Mouse (Mus musculus): ENCODE results near the gene Mrm3. TPM values are rescaled to one million over a fixed set of nuclear protein-coding genes. Genes with fewer than 3 reads are reported as not detected.
A peak's percentile ranks its signal among the peaks of the same experiment; 100 is the strongest.

The Mrm3 gene
- total RNA-seq, 2 experiments from 2014 or later = 11.0 to 13.9 TPM

DNA sequence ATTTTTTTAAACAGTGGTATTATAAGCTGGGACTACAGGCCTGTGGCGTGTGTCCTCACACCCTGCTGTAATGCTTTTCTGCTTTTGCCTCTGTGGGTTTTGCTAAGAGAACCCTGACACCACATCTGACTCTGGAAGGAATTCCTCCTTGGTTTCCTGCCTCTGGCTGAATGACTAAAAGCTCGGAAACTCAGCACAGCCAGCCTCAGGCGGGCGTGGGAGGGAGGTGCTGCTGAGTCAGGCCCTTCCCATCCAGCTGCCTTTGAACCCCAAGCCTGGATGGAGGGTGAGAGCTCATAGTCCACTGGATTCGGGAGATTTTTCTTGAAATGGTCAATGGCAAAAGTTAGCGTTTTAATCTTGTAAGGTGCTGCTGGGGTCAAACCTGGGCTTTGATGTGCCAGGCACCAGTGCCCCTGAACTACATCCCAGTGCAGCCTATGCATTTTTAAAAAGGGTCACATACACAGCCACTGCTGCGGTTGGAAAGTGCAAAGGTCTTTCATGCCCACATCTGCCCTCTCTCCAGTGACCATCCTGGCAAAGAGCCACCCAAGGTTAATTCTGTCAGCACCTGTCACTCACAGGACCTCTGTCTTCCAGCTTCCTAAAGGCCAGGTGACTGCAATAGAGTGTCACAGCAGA is 42.0 kb downstream of the Mrm3 start:
- peak in 1 of 2 experiments; percentile 52 for DNase-seq
- intact Hi-C loops (cut with DNase I) = no loop called here

DNA sequence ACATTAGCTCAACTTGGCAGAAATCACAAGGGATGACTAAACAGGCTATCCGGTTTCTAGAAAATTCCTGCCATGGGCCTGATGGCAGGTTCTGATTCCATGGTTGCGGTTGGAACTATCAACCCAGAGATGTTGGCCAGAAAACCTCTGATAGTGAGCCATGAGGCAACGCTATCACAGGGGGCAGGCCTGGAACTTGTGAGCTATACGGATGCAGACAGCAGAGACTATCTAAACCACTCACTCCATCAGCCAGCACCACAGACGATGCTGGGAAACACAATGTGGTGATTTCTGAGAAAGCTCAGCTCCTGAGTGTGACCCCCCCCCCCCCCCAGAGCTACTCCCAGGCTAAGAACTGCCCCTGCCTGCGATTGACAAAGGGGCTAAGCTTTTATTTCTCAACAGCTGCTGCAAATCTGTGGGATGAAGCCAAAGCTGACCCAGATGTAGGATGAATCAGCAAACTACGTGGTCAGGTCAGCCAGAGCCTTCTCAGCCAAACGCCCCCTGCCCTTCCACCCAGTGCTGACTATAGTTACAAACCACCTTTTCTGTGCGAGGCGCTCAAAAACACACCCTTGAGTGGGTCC is 43.1 kb downstream of the Mrm3 start:
- DNase-seq = no peak
- intact Hi-C loops (cut with DNase I) = no loop called here

DNA sequence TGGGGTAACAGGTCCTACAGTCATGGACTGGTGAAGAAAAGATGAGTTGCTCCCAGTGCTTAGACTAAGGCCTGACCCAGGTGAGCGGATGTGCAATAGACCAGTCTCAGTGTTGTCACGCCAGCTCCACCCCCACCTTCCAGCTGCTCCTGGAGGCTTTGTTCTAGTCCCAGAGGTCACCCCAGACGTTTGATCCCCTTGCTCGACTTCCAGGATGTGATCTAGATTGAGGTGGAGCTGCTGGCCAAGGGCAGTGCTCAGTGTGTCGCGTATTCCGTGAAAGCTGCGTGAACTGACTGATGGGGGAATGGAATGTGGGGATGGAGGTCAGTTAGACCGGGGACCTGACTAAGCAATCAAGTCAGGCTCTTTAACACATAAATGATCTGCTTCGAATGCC is 43.8 kb downstream of the Mrm3 start:
- no peak for DNase-seq
- intact Hi-C loops (cut with DNase I) = no loop called here

DNA sequence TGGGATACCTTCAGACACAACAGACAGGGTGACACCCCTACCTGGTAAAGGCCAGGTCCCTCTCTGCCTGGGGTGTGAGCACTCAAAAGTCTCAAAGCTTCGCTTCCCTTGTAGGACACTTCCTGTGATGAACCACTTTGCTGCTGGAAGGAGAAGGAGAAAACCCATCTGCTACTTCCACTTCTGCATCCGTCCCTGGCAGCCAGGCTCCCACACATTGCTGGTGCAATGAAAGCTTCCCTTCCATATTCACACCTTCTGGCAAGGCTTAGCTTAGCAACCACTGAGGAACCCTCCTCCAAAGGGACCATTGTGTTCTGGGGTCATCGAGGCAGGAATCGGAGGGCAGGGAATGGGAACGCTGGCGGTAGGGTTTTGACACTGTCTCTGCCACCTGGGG is 45.1 kb downstream of the Mrm3 start:
- DNase-seq = no peak
- intact Hi-C loops (cut with DNase I) = no loop called here

DNA sequence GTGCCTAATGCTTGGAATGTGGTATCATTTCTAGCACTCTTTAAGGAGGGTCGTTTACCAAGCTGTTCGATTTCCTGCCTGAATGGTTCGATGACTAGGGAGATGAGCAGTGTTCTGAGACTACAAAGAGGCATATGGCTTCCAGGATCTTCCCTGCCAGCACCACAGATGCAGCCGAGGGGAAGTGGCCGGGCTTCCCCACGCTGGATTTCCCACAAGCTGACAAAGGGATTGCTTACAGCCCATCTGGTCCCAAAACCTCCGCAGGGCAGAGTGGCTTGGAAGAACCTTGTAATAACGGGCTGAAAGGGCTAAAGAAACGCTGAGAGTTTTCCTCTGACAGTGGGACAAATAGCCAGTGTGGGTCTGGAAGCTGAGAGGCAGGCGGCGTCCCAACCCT is 46.9 kb downstream of the Mrm3 start:
- intact Hi-C loops (cut with DNase I) = no loop called here
- no peak for DNase-seq

DNA sequence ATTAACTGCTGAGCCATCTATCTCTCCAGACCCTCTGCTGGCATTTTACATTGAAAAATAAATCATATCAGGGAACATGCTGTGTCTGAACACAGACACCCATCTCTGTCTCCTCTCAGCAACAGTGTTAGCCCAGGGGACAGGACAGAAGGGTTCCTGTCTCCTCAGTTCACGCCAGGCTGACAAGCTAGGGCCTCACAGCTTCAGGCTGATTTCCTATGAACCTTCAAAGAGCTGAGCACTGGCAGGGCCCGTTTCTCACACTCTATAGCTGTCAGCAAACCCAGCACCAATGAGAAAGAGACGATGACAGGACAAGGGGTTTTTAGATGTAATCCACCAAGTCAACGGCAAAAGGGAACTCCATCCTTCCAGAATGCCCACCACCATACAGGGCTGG is 48.4 kb downstream of the Mrm3 start:
- no peak for DNase-seq

DNA sequence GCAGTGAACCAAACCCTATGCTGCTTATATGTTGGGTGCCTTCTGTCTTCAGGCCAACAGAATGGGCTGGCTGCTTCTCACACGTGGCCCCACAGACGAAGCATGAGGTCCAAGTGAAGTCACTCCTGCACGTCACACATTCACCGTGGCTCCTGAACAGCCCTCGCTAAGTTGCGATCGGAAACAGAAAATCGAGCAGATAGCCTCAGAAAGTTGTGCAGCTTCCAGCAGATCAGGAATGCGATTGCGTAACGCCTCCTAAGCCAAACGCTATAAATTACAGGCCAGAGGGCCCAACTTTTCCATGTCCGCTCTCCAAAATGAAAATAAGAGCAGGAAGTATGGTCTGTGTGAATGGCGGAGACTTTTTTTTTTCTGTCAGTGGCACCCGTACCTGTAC is 48.9 kb downstream of the Mrm3 start:
- peak; percentile 55 to 60 for DNase-seq
- intact Hi-C loops (cut with DNase I) = no loop called here

More for the DNA sequence above, 48.4 kb downstream of the Mrm3 start:
- intact Hi-C loops (cut with DNase I) = no loop called here

DNA sequence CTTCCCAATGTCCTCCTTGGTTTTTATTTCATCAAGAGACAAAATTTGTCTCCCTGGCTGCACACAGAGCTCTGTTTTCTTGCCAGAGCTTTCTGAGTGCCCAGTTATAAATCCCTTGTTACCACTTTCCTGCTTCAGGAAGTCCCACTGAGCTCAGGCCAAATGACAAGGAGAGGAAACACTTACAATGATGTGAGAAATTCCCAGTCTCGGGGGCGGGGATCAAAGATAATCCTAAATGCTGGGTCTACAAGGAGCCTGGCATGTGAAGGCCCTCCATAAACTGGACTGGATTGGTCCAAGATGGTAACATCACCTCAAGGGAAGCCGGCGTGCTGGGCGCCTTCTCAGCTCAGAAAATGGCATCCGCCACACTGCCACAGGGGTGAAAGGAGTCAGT is 49.3 kb downstream of the Mrm3 start:
- intact Hi-C loops (cut with DNase I) = no loop called here
- DNase-seq = no peak

DNA sequence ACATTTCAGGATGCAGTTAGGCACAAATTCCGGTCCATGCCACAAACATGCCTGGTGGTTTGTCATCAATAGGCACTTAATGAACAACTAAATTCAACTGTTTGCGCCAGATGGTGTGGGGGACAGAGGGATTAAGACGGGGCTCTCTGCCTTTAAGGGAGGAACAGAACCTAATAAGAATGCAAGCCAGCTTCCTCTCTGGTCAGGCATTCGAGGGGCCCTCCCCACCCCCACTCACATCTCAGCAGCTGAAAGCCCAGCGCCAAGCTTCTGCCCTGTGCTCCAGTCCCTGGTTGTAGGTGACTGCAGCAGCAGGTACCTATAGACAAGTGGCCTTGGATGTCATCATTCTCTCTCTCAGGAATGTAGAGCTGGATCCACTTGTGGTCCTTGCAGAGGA is 50.6 kb downstream of the Mrm3 start:
- intact Hi-C loops (cut with DNase I) = no loop called here
- no peak for DNase-seq

DNA sequence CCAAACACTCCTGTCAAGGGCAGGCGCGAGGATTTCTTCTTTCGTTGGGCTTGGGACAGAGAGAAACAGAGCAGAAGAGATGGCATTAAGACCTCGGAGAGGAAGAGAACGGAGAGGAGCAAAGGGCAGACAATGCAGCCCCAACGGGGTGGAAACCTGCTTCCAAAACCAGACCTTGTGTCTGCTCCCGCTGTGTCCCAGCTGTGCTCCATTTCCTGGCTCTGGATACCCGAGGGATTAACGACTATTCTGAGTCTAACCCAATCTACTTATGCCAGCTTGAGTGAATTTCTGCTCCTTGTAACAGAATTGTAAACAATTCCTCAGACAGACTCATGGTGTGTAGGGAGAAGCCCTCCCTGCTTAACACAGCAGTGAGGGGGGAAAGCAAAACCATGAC is 51.3 kb downstream of the Mrm3 start:
- intact Hi-C loops (cut with DNase I) = no loop called here

DNA sequence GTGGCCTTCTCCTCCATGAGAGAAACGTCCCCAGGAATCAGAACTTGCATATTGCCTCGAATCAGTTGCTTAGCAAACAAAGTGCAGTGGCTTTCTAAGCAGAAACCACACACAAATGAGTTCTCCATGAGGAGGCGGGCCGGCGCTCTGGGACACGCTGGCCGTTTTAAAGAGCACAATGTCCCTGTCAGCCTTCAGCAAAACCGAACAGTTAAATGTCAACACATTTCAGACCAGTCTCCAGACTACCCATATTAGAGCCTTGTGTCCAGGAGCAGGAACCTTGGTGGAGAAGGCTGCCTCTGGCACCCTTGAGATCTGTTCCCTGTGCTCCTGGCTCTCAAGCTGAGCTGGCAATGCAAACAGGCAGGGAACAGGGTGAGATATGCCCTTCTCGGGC is 53.7 kb downstream of the Mrm3 start:
- no peak for DNase-seq
- intact Hi-C loops (cut with DNase I) = no loop called here

More for the DNA sequence above, 51.3 kb downstream of the Mrm3 start:
- DNase-seq = no peak

DNA sequence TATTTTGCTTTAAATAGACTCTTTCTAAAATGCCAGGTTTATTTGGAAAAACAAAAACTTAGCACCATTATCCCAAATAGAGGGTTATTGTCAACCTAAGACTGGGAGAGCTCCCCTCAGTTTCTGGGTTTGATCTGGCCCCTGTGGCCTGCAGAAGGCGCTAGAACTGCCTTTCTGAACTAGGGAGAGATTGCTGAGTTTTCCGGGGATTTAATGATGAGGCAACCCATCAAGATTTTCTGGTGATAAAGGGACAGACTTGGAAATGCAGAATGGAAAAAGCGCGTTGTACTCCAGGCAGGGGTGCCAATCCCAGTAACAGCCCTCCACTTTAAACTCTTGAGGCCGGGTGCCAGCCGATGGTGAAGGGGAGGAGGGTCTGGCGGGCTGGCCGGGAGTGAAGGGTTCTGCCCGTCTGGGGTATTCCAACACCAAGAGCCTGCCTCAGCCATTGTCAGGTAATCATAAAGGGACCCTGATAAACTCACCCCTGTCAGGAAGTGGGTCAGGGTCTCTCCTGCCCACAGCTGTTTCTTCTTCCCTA is 55.0 kb downstream of the Mrm3 start:
- intact Hi-C loops (cut with DNase I) = no loop called here
- no peak for DNase-seq

Other genes with a start within 250 kb of the Mrm3 start
- not detected for gene 1700016K19Rik, start 243.8 kb upstream of the Mrm3 start, total RNA-seq (2021)
- gene Rflnb, start 215.9 kb upstream of the Mrm3 start, total RNA-seq (2021) = 10 to 100 TPM; 16.2 to 23.1 TPM
- gene Vps53, start 64.1 kb upstream of the Mrm3 start, total RNA-seq (2021) = 10 to 100 TPM; 20.2 TPM
- gene Fam57a, start 64.0 kb upstream of the Mrm3 start, total RNA-seq (2021) = 1 to 10 TPM; 1.8 TPM
- not detected for gene Dbil5, start 26.1 kb upstream of the Mrm3 start, total RNA-seq (2021)
- gene Gemin4, start 26.1 kb upstream of the Mrm3 start, total RNA-seq (2021) = 1 to 10 TPM; 1.6 to 4.0 TPM
- 10 to 100 TPM; 16.6 to 17.2 TPM for gene Glod4, start within 50 bp of the Mrm3 start, total RNA-seq (2021)
- 10 to 100 TPM; 26.3 to 37.3 TPM for gene Nxn, start 155.4 kb downstream of the Mrm3 start, total RNA-seq (2021)
- 10 to 100 TPM; 34.3 to 36.2 TPM for gene Timm22, start 163.2 kb downstream of the Mrm3 start, total RNA-seq (2021)